In genomic region chr5:65466911-65467310, GRCm38 (mm10) we compare ENCODE assay signal across 34 mouse cellular contexts. TPM values are rescaled to one million over a fixed set of nuclear protein-coding genes. Genes with fewer than 3 reads are reported as not detected.
DNase-seq lines count a peak whose midpoint lies in the region; ATAC-seq and TF ChIP-seq lines count a peak whose summit lies in the region.
"Had no signal": no experiment of that assay in that cellular context is flagged by ENCODE, and none has a peak within 500 bp of the region (broad histone marks: within the 10 kb centered on the region; RNA-seq: fewer than 3 reads in every experiment).

No protein-coding gene starts in this region.

- H3K4me1 ChIP-seq in MEL (ENCODE audit: control insufficient read depth in 1 of 2, insufficient read depth in 2 of 2, low read length in 2 of 2): no peaks in the 10 kb centered on the region
- no peaks in the 10 kb centered on the region for H3K4me1 ChIP-seq in hindbrain, embryonic 12.5 days
- H3K4me1 ChIP-seq: embryonic facial prominence, embryonic 13.5 days; forebrain, embryonic 13.5 days; midbrain, embryonic 13.5 days; neural tube, embryonic 13.5 days had no signal

- ATAC-seq in hindbrain, embryonic 12.5 days (ENCODE audit: low FRiP score): no peak
- ATAC-seq: forebrain, embryonic 13.5 days; liver, postnatal 0 days; midbrain, embryonic 13.5 days; Patski had no signal

- TF ChIP-seq POLR2A in MEL (IDR thresholded peaks at IDR 0.05; ENCODE audit: control insufficient read depth in 1 of 2, insufficient read depth in 1 of 2, low read depth in 1 of 2, low read length in 2 of 2, poor library complexity in 1 of 2): no peak

- H3K9ac ChIP-seq in MEL (ENCODE audit: control insufficient read depth, low read depth, low read length, poor library complexity, severe bottlenecking): no peak overlapping the region
- no peak overlapping the region for H3K9ac ChIP-seq in hindbrain, embryonic 12.5 days
- H3K9ac ChIP-seq: embryonic facial prominence, embryonic 13.5 days; forebrain, embryonic 13.5 days; hindbrain, embryonic 14.5 days; liver, postnatal 0 days; midbrain, embryonic 13.5 days; neural tube, embryonic 13.5 days had no signal

- intact Hi-C loops in heart, postnatal 10 days (cut with DNase I): no loop called here

- peaks cover 0 to 2% of the 10 kb centered on the region in 2 experiments; a peak in 1 of 4 replicates for H3K36me3 ChIP-seq in MEL (ENCODE audit: control insufficient read depth in 1 of 2, insufficient read depth in 2 of 2, low read length in 2 of 2)
- H3K36me3 ChIP-seq in hindbrain, embryonic 12.5 days: peaks cover 34% of the 10 kb centered on the region

- peak; percentile 63 for DNase-seq in heart, adult 11 months
- DNase-seq in heart, postnatal 10 days: no peak
- peak; percentile 77 for DNase-seq in MEL (ENCODE audit: low read depth, low spot score)
- DNase-seq in embryo, embryonic 11 days: peak; percentile 30
- no peak for DNase-seq in urinary bladder, postnatal 10 days (ENCODE audit: low spot score)
- no peak for DNase-seq in left cerebral cortex, adult 8-10 months (ENCODE audit: low spot score in 2 of 2)
- DNase-seq: adrenal gland, postnatal 14 days; B cell, adult 2 months; cerebellum, adult 8-10 months; cerebellum, postnatal 36 days; gastrocnemius, postnatal 36 days; heart, postnatal 36 days; kidney, adult 9 months; kidney, postnatal 14 days; liver, postnatal 0 days; lung, postnatal 14 days; thymus, adult 2 months had no signal

- WGBS in hindbrain, embryonic 12.5 days: 75% methylated on average over 3 of the region's 3 CpGs

- no peak for TF ChIP-seq EP300 in MEL (IDR thresholded peaks at IDR 0.05; ENCODE audit: low read depth in 1 of 2, low read length in 2 of 2)

- H3K4me2 ChIP-seq in hindbrain, embryonic 12.5 days (replicated peaks): no peak overlapping the region
- H3K4me2 ChIP-seq: embryonic facial prominence, embryonic 13.5 days; forebrain, embryonic 13.5 days; hindbrain, embryonic 14.5 days; liver, embryonic 11.5 days; midbrain, embryonic 13.5 days; neural tube, embryonic 13.5 days had no signal

- H3K27ac ChIP-seq in MEL (ENCODE audit: control insufficient read depth, low read depth, low read length): no peak overlapping the region
- H3K27ac ChIP-seq in hindbrain, embryonic 12.5 days: no peak overlapping the region
- H3K27ac ChIP-seq: embryonic facial prominence, embryonic 13.5 days; forebrain, embryonic 13.5 days; hindbrain, embryonic 14.5 days; midbrain, embryonic 13.5 days; neural tube, embryonic 13.5 days; stomach, postnatal 0 days had no signal

- no peak overlapping the region for H3K4me3 ChIP-seq in MEL (ENCODE audit: control insufficient read depth in 1 of 2, insufficient read depth in 1 of 2, low read depth in 2 of 2, low read length in 2 of 2)
- no peak overlapping the region for H3K4me3 ChIP-seq in hindbrain, embryonic 12.5 days
- H3K4me3 ChIP-seq: embryonic facial prominence, embryonic 13.5 days; forebrain, embryonic 13.5 days; midbrain, embryonic 13.5 days; neural tube, embryonic 13.5 days had no signal

- no peaks in the 10 kb centered on the region for H3K79me2 ChIP-seq in MEL (ENCODE audit: control insufficient read depth, insufficient read depth, low read length, poor library complexity)

- no peaks in the 10 kb centered on the region for H3K9me3 ChIP-seq in MEL (replicated peaks; ENCODE audit: insufficient read depth, low read length)
- no peaks in the 10 kb centered on the region for H3K9me3 ChIP-seq in hindbrain, embryonic 12.5 days (replicated peaks)
- H3K9me3 ChIP-seq: midbrain, embryonic 13.5 days; neural tube, embryonic 13.5 days had no signal

- TF ChIP-seq RAD21 in MEL (IDR thresholded peaks at IDR 0.05; ENCODE audit: low read depth, low read length): no peak

- TF ChIP-seq CTCF in MEL (IDR thresholded peaks at IDR 0.05 in 2 of 3, conservative IDR thresholded peaks at IDR 0.05 in 1 of 3; ENCODE audit: control insufficient read depth in 1 of 3, insufficient read depth in 1 of 3, low read depth in 2 of 3, low read length in 3 of 3, poor library complexity in 1 of 3, severe bottlenecking in 1 of 3): no peak

- no peaks in the 10 kb centered on the region for H3K27me3 ChIP-seq in MEL (ENCODE audit: control insufficient read depth in 1 of 2, insufficient read depth in 2 of 2, low read length in 2 of 2)
- no peaks in the 10 kb centered on the region for H3K27me3 ChIP-seq in hindbrain, embryonic 12.5 days
- H3K27me3 ChIP-seq: CH12.LX; embryonic facial prominence, embryonic 13.5 days; forebrain, embryonic 13.5 days; midbrain, embryonic 13.5 days; neural tube, embryonic 13.5 days; Patski had no signal

TF ChIP-seq in MEL, 35 proteins besides CTCF, POLR2A, EP300 and RAD21:
- peak; percentile 96 for TF ChIP-seq SIN3A (IDR thresholded peaks at IDR 0.05; ENCODE audit: low read length)
- no peak for TF ChIP-seq ZNF384 (IDR thresholded peaks at IDR 0.05; ENCODE audit: low read depth, low read length)
- TF ChIP-seq POLR2AphosphoS5 (IDR thresholded peaks at IDR 0.05; ENCODE audit: borderline replicate concordance, low read depth, low read length): no peak
- TF ChIP-seq SMC3 (IDR thresholded peaks at IDR 0.05; ENCODE audit: low read depth, low read length): no peak
- no peak for TF ChIP-seq GATA1 (IDR thresholded peaks at IDR 0.05; ENCODE audit: low read depth, low read length)
- TF ChIP-seq TBP (IDR thresholded peaks at IDR 0.05; ENCODE audit: low read depth, low read length): no peak
- TF ChIP-seq MAZ (IDR thresholded peaks at IDR 0.05; ENCODE audit: low read depth, low read length): no peak
- TF ChIP-seq MAFK (IDR thresholded peaks at IDR 0.05; ENCODE audit: borderline replicate concordance, low read depth, low read length): no peak
- TF ChIP-seq ETS1 (IDR thresholded peaks at IDR 0.05; ENCODE audit: low read depth, low read length): no peak
- no peak for TF ChIP-seq GABPA (IDR thresholded peaks at IDR 0.05; ENCODE audit: low read depth, low read length)
- TF ChIP-seq HCFC1 (IDR thresholded peaks at IDR 0.05; ENCODE audit: low read depth, low read length): no peak
- peak; percentile 74; the same call in 1 of the 2 replicates for TF ChIP-seq MXI1 (IDR thresholded peaks at IDR 0.05; ENCODE audit: low read depth, low read length)

RNA-seq across cellular contexts. Expression of gene Gm43552, which starts 25.7 kb away (rescaled TPM):
- total RNA-seq in heart, postnatal 10 days (2021): not detected
- total RNA-seq in MEL (2012; rRNA removed): not detected in 2 replicates
- polyA plus RNA-seq in MEL (2012; ENCODE audit: insufficient read depth in 1 of 2, insufficient read length in 2 of 2, low read depth in 1 of 2, low replicate concordance in 2 of 2, missing spikeins in 1 of 2): 1 to 10 TPM in 1 of 2 experiments, not detected in 1; 1.7 TPM
- total RNA-seq in left cerebral cortex, adult 8-10 months (2022): 1 to 10 TPM in 1 of 4 experiments, not detected in 3; 4.7 TPM
- not detected in 2 replicates for polyA plus RNA-seq in hindbrain, embryonic 12.5 days (2016; fragmentation: Nextera tagmentation; extraction: Ambion mirVana)
- total RNA-seq: adrenal gland, postnatal 14 days; CH12.LX; gastrocnemius, adult 18-20 months; gastrocnemius, postnatal 36 days; layer of hippocampus, adult 18-20 months; layer of hippocampus, postnatal 14 days; left cerebral cortex, postnatal 10 days; megakaryocyte, adult 5-6 weeks had no signal
- polyA plus RNA-seq: embryonic facial prominence, embryonic 13.5 days; forebrain, embryonic 13.5 days; heart, embryonic 14.5 days; hindbrain, embryonic 14.5 days; limb, embryonic 11.5 days; liver, embryonic 11.5 days; liver, postnatal 0 days; midbrain, embryonic 13.5 days; neural tube, embryonic 13.5 days; Patski; stomach, postnatal 0 days; thymus, adult 2 months had no signal

RNA-seq across cellular contexts. Expression of gene Ugdh, which starts 31.2 kb away (rescaled TPM):
- total RNA-seq in heart, postnatal 10 days (2021): 10 to 100 TPM; 31.5 to 32.1 TPM
- total RNA-seq in MEL (2012; rRNA removed): 9.5 and 10.2 TPM in 2 replicates
- polyA plus RNA-seq in MEL (2012; ENCODE audit: insufficient read depth in 1 of 2, insufficient read length in 2 of 2, low read depth in 1 of 2, low replicate concordance in 2 of 2, missing spikeins in 1 of 2): 10 to 100 TPM in 1 of 2 experiments, not detected in 1; 31.3 TPM
- 10 to 100 TPM; 30.2 to 34.2 (median 31.3) TPM for total RNA-seq in left cerebral cortex, adult 8-10 months (2022)
- 93.6 and 97.0 TPM in 2 replicates for polyA plus RNA-seq in hindbrain, embryonic 12.5 days (2016; fragmentation: Nextera tagmentation; extraction: Ambion mirVana)

Comparison
In these comparisons a context has a peak if more than half of its experiments do, and no peak if none do; other contexts are left out.
1. DNase-seq: peak in heart, adult 11 months (single experiment), MEL (single experiment) and embryo, embryonic 11 days (single experiment); none in heart, postnatal 10 days (0 of 2), urinary bladder, postnatal 10 days (single experiment) and left cerebral cortex, adult 8-10 months (0 of 2).